ENCODE assay signal across 8 mouse cellular contexts in genomic region chr5:138116255-138117198, GRCm38 (mm10). TPM values are rescaled to one million over a fixed set of nuclear protein-coding genes. Genes with fewer than 3 reads are reported as not detected.
DNase-seq lines count a peak whose midpoint lies in the region; ATAC-seq lines count a peak whose summit lies in the region.

Gene Zscan21 (plus strand): TSS chr5:138116903.

- H3K4me1 ChIP-seq in heart, embryonic 10.5 days = peaks cover 11% of the 10 kb centered on the region
- H3K4me1 ChIP-seq in kidney, embryonic 15.5 days = peaks cover 15% of the 10 kb centered on the region

- no peaks in the 10 kb centered on the region for H3K27me3 ChIP-seq in heart, embryonic 10.5 days (ENCODE audit: insufficient read depth, poor library complexity, severe bottlenecking)
- no peaks in the 10 kb centered on the region for H3K27me3 ChIP-seq in kidney, embryonic 15.5 days

- ATAC-seq in erythroblast, adult 5-6 weeks (replicated peaks; ENCODE audit: low FRiP score, poor library complexity, severe bottlenecking) = peak; percentile 99
- peak; percentile 97 for ATAC-seq in kidney, embryonic 15.5 days (replicated peaks; ENCODE audit: low FRiP score)
- ATAC-seq in monocyte, adult 5-6 weeks (replicated peaks; ENCODE audit: insufficient number of reproducible peaks, low FRiP score, low TSS enrichment, poor library complexity, severe bottlenecking) = peak; percentile 97

- peaks cover 17% of the 10 kb centered on the region for H3K36me3 ChIP-seq in heart, embryonic 10.5 days
- peaks cover 23% of the 10 kb centered on the region for H3K36me3 ChIP-seq in kidney, embryonic 15.5 days

- peak within 1 kb of the TSS; percentile 64 for H3K4me2 ChIP-seq in kidney, embryonic 15.5 days

- DNase-seq in B cell, adult 2 months = peak; percentile 92
- DNase-seq in brain, adult 2 months (ENCODE audit: low read depth, low spot score) = peak; percentile 96
- DNase-seq in heart, embryonic 10.5 days (ENCODE audit: low spot score) = peak; percentile 93
- peak; percentile 91 for DNase-seq in liver
- DNase-seq in spleen, postnatal 4 days (ENCODE audit: low spot score in 2 of 2) = peak; percentile 82 to 90

- WGBS in heart, embryonic 10.5 days = 6% methylated on average over 38 of the region's 38 CpGs
- 6% methylated on average over 38 of the region's 38 CpGs for WGBS in kidney, embryonic 15.5 days

- H3K9ac ChIP-seq in kidney, embryonic 15.5 days = peak within 1 kb of the TSS; percentile 77

- H3K9me3 ChIP-seq in heart, embryonic 10.5 days = no peaks in the 10 kb centered on the region
- H3K9me3 ChIP-seq in kidney, embryonic 15.5 days (replicated peaks) = no peaks in the 10 kb centered on the region

- H3K27ac ChIP-seq in heart, embryonic 10.5 days = peak within 1 kb of the TSS; percentile 95
- peak within 1 kb of the TSS; percentile 98 for H3K27ac ChIP-seq in kidney, embryonic 15.5 days

- H3K4me3 ChIP-seq in heart, embryonic 10.5 days = peak within 1 kb of the TSS; percentile 78
- peak within 1 kb of the TSS; percentile 81 for H3K4me3 ChIP-seq in kidney, embryonic 15.5 days (replicated peaks)

RNA-seq across cellular contexts. Expression of gene Zscan21, which starts in this region (rescaled TPM):
- 3.8 and 9.2 TPM in 2 replicates for total RNA-seq in erythroblast, adult 5-6 weeks (2015; ENCODE audit: low replicate concordance)
- 6.8 and 13.2 TPM in 2 replicates for total RNA-seq in erythroblast, adult 5-6 weeks (2017; ENCODE audit: low replicate concordance)
- 50.0 and 65.1 TPM in 2 replicates for polyA plus RNA-seq in heart, embryonic 10.5 days (2016; fragmentation: Nextera tagmentation; extraction: Ambion mirVana)
- polyA plus RNA-seq in kidney, embryonic 15.5 days (2015; fragmentation: Nextera tagmentation; extraction: Ambion mirVana) = 61.4 and 64.6 TPM in 2 replicates
- total RNA-seq in monocyte, adult 5-6 weeks (2017) = 6.9 to 14.7 TPM (median 7.6 TPM) in 3 replicates

Comparison
In these comparisons a context has a peak if more than half of its experiments do, and no peak if none do; other contexts are left out.
1. Peak in every context shown above with its lines: DNase-seq, ATAC-seq, H3K4me3 ChIP-seq and H3K27ac ChIP-seq.